Mouse (Mus musculus) c-Kit-positive CD71-negative TER-119-negative erythroid progenitor cells, embryonic 14.5 days (primary cell): ENCODE results near the gene Rpl36-ps4.

ENCODE experiments used
- DNase-seq: peaks from one replicate; pipeline ENCODE4 v3.0.0-alpha.2; 2013; ENCODE audit warnings: low read depth

Gene Rpl36-ps4

GRCm38 (mm10) chr17:87920677-87921076 is at the start of gene Rpl36-ps4:
Rpl36-ps4 (plus strand) TSS chr17:87920977.
- no peak for DNase-seq

- no peak for DNase-seq
Observed at GRCm38 (mm10) chr17:87871461-87872126, 49.2 kb upstream of the Rpl36-ps4 start.

- DNase-seq: no peak
Observed at GRCm38 (mm10) chr17:87872286-87872685, 48.5 kb upstream of the Rpl36-ps4 start.

- DNase-seq: no peak
Observed at GRCm38 (mm10) chr17:87873456-87873855, 47.3 kb upstream of the Rpl36-ps4 start.

GRCm38 (mm10) chr17:87873943-87874342 is 46.8 kb upstream of the Rpl36-ps4 start:
- no peak for DNase-seq

GRCm38 (mm10) chr17:87875346-87875920 is 45.3 kb upstream of the Rpl36-ps4 start:
- no peak for DNase-seq

GRCm38 (mm10) chr17:87876295-87877000 is 44.3 kb upstream of the Rpl36-ps4 start:
- no peak for DNase-seq

- no peak for DNase-seq
Observed at GRCm38 (mm10) chr17:87877207-87878073, 43.3 kb upstream of the Rpl36-ps4 start.

GRCm38 (mm10) chr17:87878556-87879483 is 42.0 kb upstream of the Rpl36-ps4 start:
- DNase-seq: no peak

- DNase-seq: no peak
Observed at GRCm38 (mm10) chr17:87879484-87880225, 41.1 kb upstream of the Rpl36-ps4 start.

GRCm38 (mm10) chr17:87882594-87882993 is 38.2 kb upstream of the Rpl36-ps4 start:
- DNase-seq: peak; percentile 47

- no peak for DNase-seq
Observed at GRCm38 (mm10) chr17:87897175-87897574, 23.6 kb upstream of the Rpl36-ps4 start.

- DNase-seq: no peak
Observed at GRCm38 (mm10) chr17:87900677-87901076, 20.1 kb upstream of the Rpl36-ps4 start.

- no peak for DNase-seq
Observed at GRCm38 (mm10) chr17:87901163-87901562, 19.6 kb upstream of the Rpl36-ps4 start.

- no peak for DNase-seq
Observed at GRCm38 (mm10) chr17:87903213-87903612, 17.6 kb upstream of the Rpl36-ps4 start.

- DNase-seq: no peak
Observed at GRCm38 (mm10) chr17:87903725-87904124, 17.1 kb upstream of the Rpl36-ps4 start.

GRCm38 (mm10) chr17:87915386-87915785 is 5.4 kb upstream of the Rpl36-ps4 start:
- no peak for DNase-seq

GRCm38 (mm10) chr17:87918121-87918520 is 2.7 kb upstream of the Rpl36-ps4 start:
- no peak for DNase-seq

GRCm38 (mm10) chr17:87934326-87934725 is 13.5 kb downstream of the Rpl36-ps4 start:
- DNase-seq: no peak

GRCm38 (mm10) chr17:87934736-87935135 is 14.0 kb downstream of the Rpl36-ps4 start:
- DNase-seq: no peak
